In the genomic region with DNA sequence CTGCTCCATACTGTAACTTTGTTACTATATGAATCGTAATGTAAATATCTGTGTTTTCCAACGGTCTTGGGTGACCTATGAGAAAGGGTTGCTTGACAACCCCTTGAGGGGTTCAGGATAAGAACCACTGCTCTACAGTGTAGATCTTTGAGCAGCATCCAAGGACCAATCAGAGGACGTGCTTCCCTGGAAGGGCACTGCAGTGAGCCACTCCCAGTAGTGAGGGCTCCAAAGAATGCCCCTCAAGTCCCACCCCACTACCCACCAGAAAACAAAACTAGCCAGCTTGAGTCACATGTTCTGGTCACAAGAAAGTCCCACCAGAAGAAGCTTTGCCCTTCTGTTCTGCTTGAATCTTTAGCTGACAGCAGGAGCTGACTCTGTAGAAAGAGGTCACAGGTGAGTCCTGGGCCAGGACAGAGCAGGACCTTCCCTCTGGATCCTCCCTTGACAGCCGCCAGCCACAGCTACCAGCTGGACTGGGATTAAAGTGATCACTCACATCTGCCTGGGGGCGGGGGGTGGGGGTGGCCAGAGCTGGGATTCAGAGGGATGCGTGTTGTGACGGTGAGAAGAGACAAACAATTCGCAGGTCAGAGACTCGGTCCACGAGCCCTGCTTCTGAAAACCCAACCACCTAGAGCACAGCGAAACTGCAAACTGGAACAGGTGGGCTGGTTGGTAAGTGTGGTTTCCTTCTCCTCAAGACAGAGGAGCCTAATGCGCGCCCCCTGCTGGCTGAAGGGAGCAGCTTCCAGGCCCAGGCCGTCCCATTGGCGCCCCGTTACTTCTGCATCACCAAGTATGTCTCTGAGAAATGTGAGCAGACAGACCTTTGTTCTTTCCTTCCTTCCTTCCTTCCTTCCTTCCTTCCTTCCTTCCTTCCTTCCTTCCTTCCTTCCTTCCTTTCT, we compare ENCODE assay signal across 8 mouse cellular contexts. TPM values are rescaled to one million over a fixed set of nuclear protein-coding genes. Genes with fewer than 3 reads are reported as not detected.
DNase-seq lines count a peak whose midpoint lies in the region; ATAC-seq and TF ChIP-seq lines count a peak whose summit lies in the region.

No protein-coding gene starts in this region.

- peak; percentile 76 for DNase-seq in c-Kit-negative CD71-positive TER-119-positive erythroid progenitor cells, embryonic 14.5 days (ENCODE audit: low read depth, low spot score)
- DNase-seq in forebrain, embryonic 11.5 days (ENCODE audit: low spot score): peak; percentile 93
- peak; percentile 74 to 81 for DNase-seq in heart, postnatal 36 days
- peak; percentile 74 for DNase-seq in layer of hippocampus, adult 9-11 months
- peak; percentile 90 for DNase-seq in lung, postnatal 10 days
- peak; percentile 90 for DNase-seq in retina, embryonic 14.5 days (ENCODE audit: low spot score)
- peak; percentile 92 for DNase-seq in thymus, postnatal 14 days

- TF ChIP-seq EP300 in ES-Bruce4 (IDR thresholded peaks at IDR 0.05; ENCODE audit: insufficient read depth, low read depth, low read length): no peak

- intact Hi-C loops in heart, postnatal 36 days (cut with DNase I): loop anchor here (1.0 to 5.0 kb wide), 2 partner anchors 67 to 235 kb away; no protein-coding TSS in a partner anchor

- 0 out of 2 replicates have a peak overlapping the region, but pooled peaks have one; percentile 9 for H3K4me3 ChIP-seq in ES-Bruce4 (ENCODE audit: low read depth, low read length)
- H3K4me3 ChIP-seq in forebrain, embryonic 11.5 days (ENCODE audit: low read depth, low read length): no peak overlapping the region

- no peaks in the 10 kb centered on the region for H3K4me1 ChIP-seq in ES-Bruce4 (ENCODE audit: control insufficient read depth, insufficient read depth, low read length)
- peaks cover 2% of the 10 kb centered on the region; the same call in 1 of the 2 replicates for H3K4me1 ChIP-seq in forebrain, embryonic 11.5 days (replicated peaks; ENCODE audit: control insufficient read depth, insufficient read depth, low read length)

- no peaks in the 10 kb centered on the region for H3K27me3 ChIP-seq in ES-Bruce4 (ENCODE audit: control insufficient read depth, insufficient read depth, low read length, poor library complexity, severe bottlenecking)
- no peaks in the 10 kb centered on the region for H3K27me3 ChIP-seq in forebrain, embryonic 11.5 days (ENCODE audit: control insufficient read depth, insufficient read depth, low read length)

- TF ChIP-seq CTCF in ES-Bruce4 (IDR thresholded peaks at IDR 0.05; ENCODE audit: low read depth, low read length): peak; percentile 87

- no peak for TF ChIP-seq POLR2A in ES-Bruce4 (IDR thresholded peaks at IDR 0.05; ENCODE audit: insufficient read depth, low read length)

- WGBS in forebrain, embryonic 11.5 days: 15% methylated on average over 16 of the region's 16 CpGs

- no peaks in the 10 kb centered on the region for H3K36me3 ChIP-seq in ES-Bruce4 (ENCODE audit: control insufficient read depth, insufficient read depth, low read length, poor library complexity, severe bottlenecking)
- no peaks in the 10 kb centered on the region for H3K36me3 ChIP-seq in forebrain, embryonic 11.5 days (ENCODE audit: control insufficient read depth, insufficient read depth, low read length)

- H3K9ac ChIP-seq in ES-Bruce4 (ENCODE audit: low read depth, poor library complexity, severe bottlenecking): no peak overlapping the region
- H3K9ac ChIP-seq in forebrain, embryonic 11.5 days (ENCODE audit: low read length): no peak overlapping the region

- ATAC-seq in forebrain, embryonic 11.5 days (replicated peaks; ENCODE audit: low FRiP score): peak; percentile 56; the same call in 1 of the 2 replicates

- H3K27ac ChIP-seq in ES-Bruce4 (ENCODE audit: insufficient read depth, low read length): no peak overlapping the region
- H3K27ac ChIP-seq in forebrain, embryonic 11.5 days (ENCODE audit: low read depth, low read length): no peak overlapping the region

- no peak overlapping the region for H3K4me2 ChIP-seq in forebrain, embryonic 11.5 days (ENCODE audit: low read depth, low read length, severe bottlenecking)

- H3K9me3 ChIP-seq in ES-Bruce4 (replicated peaks; ENCODE audit: control insufficient read depth, insufficient read depth, low read length, poor library complexity, severe bottlenecking): no peaks in the 10 kb centered on the region
- H3K9me3 ChIP-seq in forebrain, embryonic 11.5 days (ENCODE audit: control insufficient read depth, low read length): no peaks in the 10 kb centered on the region

RNA-seq across cellular contexts. Expression of gene Kctd17, which starts 6.1 kb away (rescaled TPM):
- polyA plus RNA-seq in ES-Bruce4 (2011; ENCODE audit: insufficient read depth, insufficient read length, low read depth, missing spikeins): 31.4 and 35.9 TPM in 2 replicates
- 67.9 and 76.7 TPM in 2 replicates for polyA plus RNA-seq in forebrain, embryonic 11.5 days (2014; fragmentation: Nextera tagmentation; extraction: Ambion mirVana)
- 10 to 100 TPM; 28.0 to 30.3 TPM for total RNA-seq in heart, postnatal 36 days (2021)

RNA-seq across cellular contexts. Expression of gene Mpst, which starts 16.1 kb away (rescaled TPM):
- polyA plus RNA-seq in ES-Bruce4 (2011; ENCODE audit: insufficient read depth, insufficient read length, low read depth, missing spikeins): 15.4 and 18.4 TPM in 2 replicates
- polyA plus RNA-seq in forebrain, embryonic 11.5 days (2014; fragmentation: Nextera tagmentation; extraction: Ambion mirVana): 2.7 and 4.2 TPM in 2 replicates
- total RNA-seq in heart, postnatal 36 days (2021): 10 to 100 TPM; 40.9 to 42.3 TPM

RNA-seq across cellular contexts. Expression of gene Tst, which starts 16.6 kb away (rescaled TPM):
- polyA plus RNA-seq in ES-Bruce4 (2011; ENCODE audit: insufficient read depth, insufficient read length, low read depth, missing spikeins): 9.8 and 10.5 TPM in 2 replicates
- 10.4 and 11.9 TPM in 2 replicates for polyA plus RNA-seq in forebrain, embryonic 11.5 days (2014; fragmentation: Nextera tagmentation; extraction: Ambion mirVana)
- total RNA-seq in heart, postnatal 36 days (2021): 10 to 100 TPM; 20.2 to 24.4 TPM

RNA-seq across cellular contexts. Expression of gene Tex33, which starts 26.6 kb away (rescaled TPM):
- polyA plus RNA-seq in ES-Bruce4 (2011; ENCODE audit: insufficient read depth, insufficient read length, low read depth, missing spikeins): not detected in 2 replicates
- not detected in 2 replicates for polyA plus RNA-seq in forebrain, embryonic 11.5 days (2014; fragmentation: Nextera tagmentation; extraction: Ambion mirVana)
- not detected for total RNA-seq in heart, postnatal 36 days (2021)

RNA-seq across cellular contexts. Expression of gene Tmprss6, which starts 46.1 kb away (rescaled TPM):
- polyA plus RNA-seq in ES-Bruce4 (2011; ENCODE audit: insufficient read depth, insufficient read length, low read depth, missing spikeins): 0.70 TPM in 1 of 2 replicates, not detected in the other
- polyA plus RNA-seq in forebrain, embryonic 11.5 days (2014; fragmentation: Nextera tagmentation; extraction: Ambion mirVana): 0.31 and 0.79 TPM in 2 replicates
- total RNA-seq in heart, postnatal 36 days (2021): not detected
